ENCODE assay signal across 9 mouse cellular contexts in genomic region chr13:38064854-38065663, GRCm38 (mm10). TPM values are rescaled to one million over a fixed set of nuclear protein-coding genes. Genes with fewer than 3 reads are reported as not detected.
DNase-seq lines count a peak whose midpoint lies in the region; ATAC-seq and TF ChIP-seq lines count a peak whose summit lies in the region.
"Had no signal": no experiment of that assay in that cellular context is flagged by ENCODE, and none has a peak within 500 bp of the region (broad histone marks: within the 10 kb centered on the region; RNA-seq: fewer than 3 reads in every experiment).

No protein-coding gene starts in this region.

- no peaks in the 10 kb centered on the region for H3K9me3 ChIP-seq in forebrain, embryonic 13.5 days (replicated peaks)
- H3K9me3 ChIP-seq in forebrain, embryonic 12.5 days: no peaks in the 10 kb centered on the region
- H3K9me3 ChIP-seq in ES-Bruce4 (replicated peaks; ENCODE audit: control insufficient read depth, insufficient read depth, low read length, poor library complexity, severe bottlenecking): no peaks in the 10 kb centered on the region
- H3K9me3 ChIP-seq in liver, postnatal 0 days (ENCODE audit: low read length): no peaks in the 10 kb centered on the region
- H3K9me3 ChIP-seq: megakaryocyte, embryonic 14.5 days had no signal

- no peaks in the 10 kb centered on the region for H3K4me1 ChIP-seq in forebrain, embryonic 13.5 days
- no peaks in the 10 kb centered on the region for H3K4me1 ChIP-seq in forebrain, embryonic 12.5 days
- H3K4me1 ChIP-seq in ES-Bruce4 (ENCODE audit: control insufficient read depth, insufficient read depth, low read length): no peaks in the 10 kb centered on the region
- peaks cover 3% of the 10 kb centered on the region; the same call in 1 of the 2 replicates for H3K4me1 ChIP-seq in liver, postnatal 0 days (ENCODE audit: insufficient read depth)

- H3K9ac ChIP-seq in forebrain, embryonic 13.5 days: no peak overlapping the region
- H3K9ac ChIP-seq in forebrain, embryonic 12.5 days: no peak overlapping the region
- H3K9ac ChIP-seq in ES-Bruce4 (ENCODE audit: low read depth, poor library complexity, severe bottlenecking): no peak overlapping the region
- H3K9ac ChIP-seq in liver, postnatal 0 days (replicated peaks): no peak overlapping the region

- peak; percentile 74 for TF ChIP-seq CTCF in ES-Bruce4 (IDR thresholded peaks at IDR 0.05; ENCODE audit: low read depth, low read length)
- TF ChIP-seq CTCF in liver, postnatal 0 days (IDR thresholded peaks at IDR 0.05; ENCODE audit: low read depth): peak; percentile 87

- H3K27me3 ChIP-seq in forebrain, embryonic 13.5 days: no peaks in the 10 kb centered on the region
- H3K27me3 ChIP-seq in forebrain, embryonic 12.5 days: no peaks in the 10 kb centered on the region
- H3K27me3 ChIP-seq in ES-Bruce4 (ENCODE audit: control insufficient read depth, insufficient read depth, low read length, poor library complexity, severe bottlenecking): no peaks in the 10 kb centered on the region
- no peaks in the 10 kb centered on the region for H3K27me3 ChIP-seq in liver, postnatal 0 days (ENCODE audit: insufficient read depth, low read length)
- H3K27me3 ChIP-seq: megakaryocyte, embryonic 14.5 days had no signal

- H3K4me3 ChIP-seq in forebrain, embryonic 13.5 days: no peak overlapping the region
- no peak overlapping the region for H3K4me3 ChIP-seq in forebrain, embryonic 12.5 days (replicated peaks)
- no peak overlapping the region for H3K4me3 ChIP-seq in ES-Bruce4 (ENCODE audit: low read depth, low read length)
- no peak overlapping the region for H3K4me3 ChIP-seq in liver, postnatal 0 days (ENCODE audit: low read depth, low read length)
- H3K4me3 ChIP-seq: megakaryocyte, embryonic 14.5 days had no signal

- H3K36me3 ChIP-seq in forebrain, embryonic 13.5 days (ENCODE audit: poor library complexity, severe bottlenecking): peaks cover 34% of the 10 kb centered on the region
- peaks cover 33% of the 10 kb centered on the region for H3K36me3 ChIP-seq in forebrain, embryonic 12.5 days (replicated peaks)
- H3K36me3 ChIP-seq in ES-Bruce4 (ENCODE audit: control insufficient read depth, insufficient read depth, low read length, poor library complexity, severe bottlenecking): peaks cover 2% of the 10 kb centered on the region; the same call in 1 of the 2 replicates
- H3K36me3 ChIP-seq in liver, postnatal 0 days (replicated peaks; ENCODE audit: insufficient read depth, low read length): peaks cover 26% of the 10 kb centered on the region

- no peak overlapping the region for H3K4me2 ChIP-seq in forebrain, embryonic 13.5 days
- no peak overlapping the region for H3K4me2 ChIP-seq in forebrain, embryonic 12.5 days
- H3K4me2 ChIP-seq in liver, postnatal 0 days (ENCODE audit: low read depth, low read length): no peak overlapping the region

- H3K27ac ChIP-seq in forebrain, embryonic 13.5 days: no peak overlapping the region
- H3K27ac ChIP-seq in forebrain, embryonic 12.5 days: no peak overlapping the region
- H3K27ac ChIP-seq in ES-Bruce4 (ENCODE audit: insufficient read depth, low read length): no peak overlapping the region
- H3K27ac ChIP-seq in liver, postnatal 0 days (ENCODE audit: low read depth): peak overlapping the region; percentile 61; the same call in 1 of the 2 replicates

- peak; percentile 23 to 24 for DNase-seq in cerebellum, adult 18-20 months
- peak; percentile 54 for DNase-seq in kidney, postnatal 10 days
- DNase-seq in liver, postnatal 0 days: peak; percentile 54
- DNase-seq in retina, postnatal 1 day: peak; percentile 78

- TF ChIP-seq EP300 in ES-Bruce4 (IDR thresholded peaks at IDR 0.05; ENCODE audit: insufficient read depth, low read depth, low read length): 0 out of 2 replicates have a peak, but pooled peaks have one; percentile 24
- no peak for TF ChIP-seq EP300 in liver, postnatal 0 days (IDR thresholded peaks at IDR 0.05; ENCODE audit: low read depth)

- no peak for TF ChIP-seq POLR2A in ES-Bruce4 (IDR thresholded peaks at IDR 0.05; ENCODE audit: insufficient read depth, low read length)

- ATAC-seq in forebrain, embryonic 13.5 days: peak; percentile 67
- ATAC-seq in forebrain, embryonic 12.5 days (ENCODE audit: low FRiP score): no peak
- peak; percentile 78 for ATAC-seq in granulocyte monocyte progenitor cell, adult 5-6 weeks (replicated peaks; ENCODE audit: poor library complexity, severe bottlenecking)
- peak; percentile 86 for ATAC-seq in liver, postnatal 0 days

- WGBS in forebrain, embryonic 13.5 days: 75% methylated on average over 11 of the region's 11 CpGs
- 78% methylated on average over 11 of the region's 11 CpGs for whole genome bisulfite sequencing in forebrain, embryonic 12.5 days
- 58% methylated on average over 11 of the region's 11 CpGs for WGBS in liver, postnatal 0 days (ENCODE audit: insufficient replicate concordance)

RNA-seq across cellular contexts. Expression of gene Cage1, which starts 28.2 kb away (rescaled TPM):
- 1.2 and 1.8 TPM in 2 replicates for polyA plus RNA-seq in forebrain, embryonic 13.5 days (2015; fragmentation: Nextera tagmentation; extraction: Ambion mirVana)
- polyA plus RNA-seq in forebrain, embryonic 12.5 days (2016; fragmentation: Nextera tagmentation; extraction: Ambion mirVana): 1.5 TPM in 2 replicates
- 0.97 and 1.4 TPM in 2 replicates for polyA plus RNA-seq in ES-Bruce4 (2011; ENCODE audit: insufficient read depth, insufficient read length, low read depth, missing spikeins)
- 0.62 and 3.0 TPM in 2 replicates for total RNA-seq in granulocyte monocyte progenitor cell, adult 5-6 weeks (2014; fragmentation: Nextera tagmentation)
- 0.98 and 2.2 TPM in 2 replicates for total RNA-seq in granulocyte monocyte progenitor cell, adult 5-6 weeks (2017)
- 0.69 and 0.76 TPM in 2 replicates for polyA plus RNA-seq in liver, postnatal 0 days (2015; fragmentation: Nextera tagmentation; extraction: Ambion mirVana)

RNA-seq across cellular contexts. Expression of gene Riok1, which starts 28.3 kb away (rescaled TPM):
- polyA plus RNA-seq in forebrain, embryonic 13.5 days (2015; fragmentation: Nextera tagmentation; extraction: Ambion mirVana): 57.2 and 58.2 TPM in 2 replicates
- polyA plus RNA-seq in forebrain, embryonic 12.5 days (2016; fragmentation: Nextera tagmentation; extraction: Ambion mirVana): 54.9 and 57.9 TPM in 2 replicates
- polyA plus RNA-seq in ES-Bruce4 (2011; ENCODE audit: insufficient read depth, insufficient read length, low read depth, missing spikeins): 41.9 and 47.5 TPM in 2 replicates
- total RNA-seq in granulocyte monocyte progenitor cell, adult 5-6 weeks (2014; fragmentation: Nextera tagmentation): 41.5 and 43.2 TPM in 2 replicates
- total RNA-seq in granulocyte monocyte progenitor cell, adult 5-6 weeks (2017): 88.8 and 97.5 TPM in 2 replicates
- polyA plus RNA-seq in liver, postnatal 0 days (2015; fragmentation: Nextera tagmentation; extraction: Ambion mirVana): 13.4 and 14.6 TPM in 2 replicates

Comparison
In these comparisons a context has a peak if more than half of its experiments do, and no peak if none do; other contexts are left out.
1. DNase-seq: peak in every context shown above with its lines; median percentile 78 in retina, postnatal 1 day; 54 in kidney, postnatal 10 days; 54 in liver, postnatal 0 days; 24 in cerebellum, adult 18-20 months.